Mouse (Mus musculus) CD4-positive naive resting alpha-beta T cell, adult 76 days (primary cell): ENCODE data around the gene Lrp8. TPM values are rescaled to one million over a fixed set of nuclear protein-coding genes. Genes with fewer than 3 reads are reported as not detected.

ENCODE experiments used
- total RNA-seq: library from RNA; stranded (reverse); gene quantifications from one replicate; pipeline ENCODE4 v1.2.4, GENCODE M21; 2023

The Lrp8 gene
- total RNA-seq = 11.5 TPM

DNA sequence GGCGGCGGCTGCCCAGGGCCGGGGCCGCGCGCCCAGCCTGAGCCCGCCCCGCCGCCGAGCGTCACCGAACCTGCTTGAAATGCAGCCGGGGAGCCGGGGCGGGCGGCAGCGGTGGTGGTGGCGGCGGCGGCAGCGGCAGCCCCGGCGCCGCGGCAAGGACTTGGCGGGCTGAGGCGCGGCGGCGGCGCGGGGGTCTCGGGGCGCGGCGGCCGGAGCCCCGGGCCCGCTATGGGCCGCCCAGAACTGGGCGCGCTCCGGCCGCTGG, at the start of gene Lrp8:
Lrp8 (plus strand) TSS at position 77 of the 265 bp plus-strand sequence.

GRCm38 (mm10) chr4:107879254-107880050, 77.4 kb downstream of the Lrp8 start, which contains the start of gene Magoh:
TSS of gene Magoh (plus strand) at chr4:107879755.

DNA sequence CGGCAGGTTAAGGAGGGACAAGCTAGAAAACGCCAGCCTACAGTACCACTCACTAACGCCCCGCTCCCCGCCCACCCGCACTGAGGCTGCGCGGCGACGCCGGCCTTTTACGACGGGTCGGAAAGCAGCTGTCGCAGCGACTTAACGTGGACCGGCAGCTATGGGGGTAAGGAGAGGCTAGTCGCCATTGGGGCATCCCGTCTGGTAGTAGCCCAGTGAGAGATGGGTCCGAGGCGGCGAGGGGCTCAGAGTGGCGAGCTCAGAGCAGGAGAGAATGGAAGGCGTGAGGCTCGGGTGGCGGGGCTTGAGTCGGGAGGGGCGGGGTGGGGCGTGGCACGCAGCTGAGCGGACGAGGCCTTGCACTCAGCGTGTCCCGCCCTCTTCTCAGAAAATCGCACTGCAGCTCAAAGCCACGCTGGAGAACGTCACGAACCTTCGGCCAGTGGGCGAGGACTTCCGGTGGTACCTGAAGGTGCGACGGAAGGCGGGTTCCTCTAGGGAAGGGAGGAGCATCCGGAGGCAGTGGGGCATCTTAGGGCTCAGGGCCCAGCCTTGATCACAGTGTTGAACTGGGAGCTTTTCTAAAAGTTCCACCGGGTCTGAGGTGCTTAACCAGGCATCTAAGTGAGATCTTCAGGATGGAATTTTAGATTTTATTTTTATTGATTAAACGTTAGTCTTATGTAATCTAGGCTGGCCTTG, 87.8 kb downstream of the Lrp8 start, which contains the start of gene 0610037L13Rik:
0610037L13Rik (plus strand) TSS at position 83 of the 702 bp plus-strand sequence.

GRCm38 (mm10) chr4:107923145-107923802, 121.2 kb downstream of the Lrp8 start, which contains the start of gene Cpt2:
TSS of gene Cpt2 (minus strand) at chr4:107923610.

Other genes with a start within 250 kb of the Lrp8 start
- gene Dmrtb1, start 118.0 kb upstream of the Lrp8 start, total RNA-seq = not detected
- 98.0 TPM for gene Magoh, start 77.5 kb downstream of the Lrp8 start, total RNA-seq
- gene 0610037L13Rik, start 87.6 kb downstream of the Lrp8 start, total RNA-seq = 42.7 TPM
- 7.5 TPM for gene Cpt2, start 121.3 kb downstream of the Lrp8 start, total RNA-seq
- not detected for gene Slc1a7, start 166.1 kb downstream of the Lrp8 start, total RNA-seq